Mouse (Mus musculus) midbrain, embryonic 14.5 days (tissue): Measurements from ENCODE around the gene Oaf. TPM values are rescaled to one million over a fixed set of nuclear protein-coding genes. Genes with fewer than 3 reads are reported as not detected.

Source experiments
- ATAC-seq: fragments of 200-750 bp; cut with Nextera tagmentation; 2 replicates; pipeline ENCODE4 v1.8.0; 2017; ENCODE audit warnings: moderate number of reproducible peaks, moderate library complexity; ENCODE audit not compliant: low FRiP score, low TSS enrichment
- DNase-seq: peaks from one replicate; pipeline ENCODE4 v3.0.0-alpha.2; 2015
- H3K27ac ChIP-seq: fragments of 300-500 bp; sonication (generic); replicated peaks from 2 replicates; pipeline ENCODE4 v1.5.1; 2014; ENCODE audit warnings: mild to moderate bottlenecking, low read depth, low read length, moderate library complexity
- H3K27me3 ChIP-seq: fragments of 300-500 bp; sonication (generic); 2 replicates; pipeline ENCODE4 v1.6.1; 2014; ENCODE audit warnings: low read length, control low read depth, mixed read lengths; ENCODE audit not compliant: control insufficient read depth, insufficient read depth
- H3K36me3 ChIP-seq: fragments of 300-500 bp; sonication (generic); 2 replicates; pipeline ENCODE4 v1.6.1; 2014; ENCODE audit warnings: low read length, control low read depth; ENCODE audit not compliant: control insufficient read depth, insufficient read depth
- H3K4me1 ChIP-seq: fragments of 300-500 bp; sonication (generic); 2 replicates; pipeline ENCODE4 v1.6.1; 2014; ENCODE audit warnings: mild to moderate bottlenecking, antibody characterized with exemption, low read length, control low read depth; ENCODE audit not compliant: control insufficient read depth, insufficient read depth
- H3K4me2 ChIP-seq: fragments of 300-500 bp; sonication (generic); 2 replicates; pipeline ENCODE4 v1.6.1; 2014; ENCODE audit warnings: mild to moderate bottlenecking, low read length, moderate library complexity
- H3K4me3 ChIP-seq: fragments of 300-500 bp; sonication (generic); replicated peaks from 2 replicates; pipeline ENCODE4 v1.5.1; 2014; ENCODE audit warnings: low read depth, low read length
- H3K9ac ChIP-seq: fragments of 300-500 bp; sonication (generic); replicated peaks from 2 replicates; pipeline ENCODE4 v1.6.1; 2014; ENCODE audit warnings: mild to moderate bottlenecking, low read length, moderate library complexity
- H3K9me3 ChIP-seq: fragments of 300-500 bp; sonication (generic); 2 replicates; pipeline ENCODE4 v1.6.1; 2016; ENCODE audit warnings: low read length, control low read depth, mixed read lengths; ENCODE audit not compliant: control insufficient read depth
- WGBS: fragments of 180-500 bp; shearing (Covaris S2); extraction: QIAGEN DNeasy Blood & Tissue Kit; methylation state at CpG from one replicate; pipeline ENCODE4 v1.1.7; 2014; 5-methylcytosine and 5-hydroxymethylcytosine counted together
- polyA plus RNA-seq: library from polyadenylated mRNA; unstranded; fragments of >200 nt; fragmentation: Nextera tagmentation; extraction: Ambion mirVana; gene quantifications from 2 replicates; pipeline ENCODE4 v1.2.1, GENCODE M21; 2014

The Oaf gene
- polyA plus RNA-seq, 1 experiment from 2014 or later, result 7.9 TPM

DNA sequence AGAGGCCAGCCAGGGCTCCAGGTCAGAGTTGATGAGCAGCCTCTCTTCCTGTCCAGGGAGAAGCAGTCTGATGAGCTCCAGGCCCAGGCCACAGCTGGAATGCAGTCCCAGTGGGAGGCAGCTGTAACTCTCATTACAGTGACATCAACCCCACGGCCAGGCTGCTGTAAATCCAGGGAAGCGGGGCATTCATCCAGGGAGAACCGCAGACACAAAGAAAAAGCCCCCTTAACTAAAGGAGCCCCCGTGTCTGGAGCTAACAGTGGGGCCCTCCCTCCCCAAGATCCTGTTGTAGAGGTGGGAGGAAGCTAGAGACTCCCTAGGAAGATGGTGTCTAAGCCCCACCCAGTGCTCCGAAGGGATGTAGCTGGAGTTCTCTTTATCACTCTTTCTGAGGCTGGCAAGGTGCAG, 13.6 kb upstream of the Oaf start:
- DNase-seq (no peak), ATAC-seq (no peak)
- WGBS, result 20% methylated on average over 5 of the region's 5 CpGs
- no peak overlapping the region for H3K4me3 ChIP-seq
- H3K9me3 ChIP-seq, result no peaks in the 10 kb centered on the region
- peaks cover 5% of the 10 kb centered on the region; the same call in 1 of the 2 replicates for H3K4me1 ChIP-seq
- no peaks in the 10 kb centered on the region for H3K27me3 ChIP-seq
- no peak overlapping the region for H3K27ac ChIP-seq
- no peaks in the 10 kb centered on the region for H3K36me3 ChIP-seq
- H3K4me2 ChIP-seq, result no peak overlapping the region
- no peak overlapping the region for H3K9ac ChIP-seq

DNA sequence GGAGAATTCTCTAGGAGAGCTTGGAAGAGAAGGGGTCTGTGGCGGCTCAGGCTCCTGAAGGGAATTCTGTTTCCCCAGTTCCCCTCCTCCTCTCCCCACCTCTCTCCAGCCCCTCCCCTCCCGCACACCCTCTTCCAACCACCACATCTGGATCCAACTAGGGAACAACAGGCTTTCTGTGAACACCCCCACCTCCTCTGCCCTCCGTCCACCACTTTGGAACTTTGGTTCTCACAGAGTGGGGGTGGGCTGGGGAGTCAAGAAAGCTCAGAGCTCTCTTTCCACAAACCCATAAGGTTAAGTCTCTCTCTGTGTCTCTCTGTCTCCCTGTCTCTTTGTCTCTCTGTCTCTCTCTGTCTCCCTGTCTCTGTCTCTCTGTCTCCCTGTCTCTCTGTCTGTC, 13.1 kb upstream of the Oaf start:
- WGBS, result 54% methylated on average over 3 of the region's 3 CpGs
- Histone ChIP-seq H3K4me1 (peaks cover 5% of the 10 kb centered on the region; the same call in 1 of the 2 replicates), H3K36me3 (no peaks in the 10 kb centered on the region), H3K4me3 (no peak overlapping the region), H3K9ac (no peak overlapping the region), H3K27me3 (no peaks in the 10 kb centered on the region), H3K27ac (no peak overlapping the region), H3K9me3 (no peaks in the 10 kb centered on the region), H3K4me2 (no peak overlapping the region)
- DNase-seq, result no peak
- ATAC-seq, result no peak

DNA sequence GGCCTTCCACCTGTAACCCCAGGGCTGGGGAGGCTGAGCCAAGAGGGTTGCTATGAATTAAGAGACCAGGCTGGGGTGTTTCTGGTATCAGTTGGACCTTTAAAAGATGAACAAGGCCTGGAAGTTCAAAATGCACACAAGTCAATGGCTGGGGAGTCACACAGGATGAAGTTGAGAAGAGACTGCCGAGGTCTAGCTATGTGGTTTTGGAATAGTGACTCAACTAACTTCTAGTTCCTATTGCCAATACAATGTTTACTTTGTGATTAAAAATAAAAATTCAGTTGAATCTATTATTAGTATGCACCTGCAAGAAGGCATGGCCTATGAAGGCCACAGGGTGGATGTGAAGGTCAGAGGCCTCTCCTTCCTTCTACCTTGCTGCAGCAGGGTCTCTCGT, 12.1 kb upstream of the Oaf start:
- WGBS, result 82% methylated on average over 2 of the region's 2 CpGs
- H3K4me3 ChIP-seq, result no peak overlapping the region
- H3K27me3 ChIP-seq, result no peaks in the 10 kb centered on the region
- H3K9ac ChIP-seq, result no peak overlapping the region
- H3K9me3 ChIP-seq, result no peaks in the 10 kb centered on the region
- DNase-seq (no peak), ATAC-seq (no peak)
- H3K36me3 ChIP-seq, result no peaks in the 10 kb centered on the region
- H3K4me1 ChIP-seq, result peaks cover 5% of the 10 kb centered on the region; the same call in 1 of the 2 replicates
- H3K27ac ChIP-seq, result no peak overlapping the region
- no peak overlapping the region for H3K4me2 ChIP-seq

DNA sequence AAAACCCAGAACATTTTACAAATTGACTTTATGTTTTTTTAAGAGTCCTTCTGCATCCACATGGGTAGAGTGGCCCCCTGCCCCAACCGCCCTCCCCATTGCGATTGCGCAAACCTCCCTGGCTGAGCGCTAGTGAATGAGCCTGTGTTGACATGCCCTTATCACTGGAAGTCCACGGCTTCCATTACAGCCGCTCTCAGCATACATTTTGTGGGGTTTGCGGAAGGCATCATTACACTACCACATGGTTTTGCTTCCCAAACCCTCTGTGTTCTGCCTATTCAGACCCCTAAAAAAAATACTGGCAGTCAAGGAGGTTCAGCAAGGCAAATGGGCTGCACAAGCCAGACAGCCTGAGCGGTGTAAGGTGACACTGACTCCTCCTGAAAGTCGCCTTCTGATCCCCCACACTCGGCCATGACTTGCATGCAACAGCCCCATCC, 7.0 kb upstream of the Oaf start:
- no peak for ATAC-seq
- Histone ChIP-seq H3K36me3 (no peaks in the 10 kb centered on the region), H3K4me3 (no peak overlapping the region), H3K27me3 (no peaks in the 10 kb centered on the region), H3K9me3 (no peaks in the 10 kb centered on the region), H3K27ac (no peak overlapping the region), H3K4me2 (no peak overlapping the region), H3K4me1 (no peaks in the 10 kb centered on the region), H3K9ac (no peak overlapping the region)
- WGBS, result 52% methylated on average over 10 of the region's 10 CpGs
- no peak for DNase-seq

- Histone ChIP-seq H3K4me2 (no peak overlapping the region), H3K27me3 (no peaks in the 10 kb centered on the region), H3K4me1 (no peaks in the 10 kb centered on the region), H3K27ac (no peak overlapping the region), H3K9me3 (no peaks in the 10 kb centered on the region), H3K36me3 (no peaks in the 10 kb centered on the region), H3K9ac (no peak overlapping the region), H3K4me3 (no peak overlapping the region)
- WGBS, result 84% methylated on average over 7 of the region's 7 CpGs
- DNase-seq (no peak), ATAC-seq (no peak)
Observed at GRCm38 (mm10) chr9:43245801-43246570, 6.3 kb upstream of the Oaf start.

DNA sequence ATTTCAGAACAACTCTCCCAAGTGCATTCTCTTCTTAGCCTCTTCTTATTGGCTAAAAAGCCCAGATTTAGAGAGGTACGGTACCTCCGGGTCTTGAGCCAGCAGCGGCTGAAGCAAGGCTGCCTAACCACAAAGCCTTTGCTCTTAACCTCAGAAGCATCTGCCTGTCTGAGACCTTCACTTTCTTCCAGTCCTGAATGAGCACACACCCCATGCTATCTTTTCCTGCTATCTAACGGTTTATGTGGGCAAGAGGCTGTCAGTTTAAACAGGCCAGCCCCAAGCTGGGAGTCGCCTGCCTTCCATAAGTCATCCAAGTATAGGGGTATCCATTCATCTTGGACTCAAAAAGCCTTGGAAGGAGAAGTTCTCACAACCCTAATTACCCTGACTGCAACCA, 2.7 kb upstream of the Oaf start:
- H3K4me1 ChIP-seq, result peaks cover 12% of the 10 kb centered on the region; the same call in 1 of the 2 replicates
- no peak overlapping the region for H3K9ac ChIP-seq
- DNase-seq, result no peak
- WGBS, result 90% methylated on average over 5 of the region's 5 CpGs
- no peaks in the 10 kb centered on the region for H3K9me3 ChIP-seq
- H3K4me2 ChIP-seq, result no peak overlapping the region
- no peak for ATAC-seq
- H3K27ac ChIP-seq, result no peak overlapping the region
- H3K36me3 ChIP-seq, result no peaks in the 10 kb centered on the region
- H3K27me3 ChIP-seq, result peaks cover 30% of the 10 kb centered on the region
- H3K4me3 ChIP-seq, result no peak overlapping the region

DNA sequence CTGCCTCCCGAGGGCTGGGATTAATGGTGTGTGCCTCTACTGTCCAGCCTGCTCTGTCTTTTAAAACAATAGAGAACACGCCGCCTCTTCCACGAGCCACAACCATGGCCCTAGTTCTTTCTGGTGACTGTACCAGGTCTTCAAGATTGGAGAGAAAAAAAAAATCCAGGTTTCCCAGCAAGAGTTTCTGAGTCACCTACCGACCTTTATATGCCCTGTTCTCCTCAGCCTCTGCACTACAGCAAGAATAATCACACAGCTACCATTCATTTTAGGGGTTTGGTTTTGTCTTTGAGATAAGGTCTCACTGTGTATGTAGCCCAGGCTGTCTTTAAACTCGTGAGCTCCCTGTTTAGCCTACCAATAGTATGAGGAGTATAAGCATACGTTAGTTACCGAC, 2.3 kb upstream of the Oaf start:
- ATAC-seq (no peak), DNase-seq (no peak)
- H3K9ac ChIP-seq, result no peak overlapping the region
- H3K4me2 ChIP-seq, result no peak overlapping the region
- no peaks in the 10 kb centered on the region for H3K9me3 ChIP-seq
- peaks cover 35% of the 10 kb centered on the region for H3K27me3 ChIP-seq
- H3K36me3 ChIP-seq, result no peaks in the 10 kb centered on the region
- H3K4me3 ChIP-seq, result no peak overlapping the region
- no peak overlapping the region for H3K27ac ChIP-seq
- H3K4me1 ChIP-seq, result peaks cover 12% of the 10 kb centered on the region; the same call in 1 of the 2 replicates
- 90% methylated on average over 8 of the region's 8 CpGs for WGBS

- no peak overlapping the region for H3K27ac ChIP-seq
- DNase-seq, result no peak
- no peak for ATAC-seq
Observed at GRCm38 (mm10) chr9:43241291-43241690, 1.6 kb upstream of the Oaf start.

DNA sequence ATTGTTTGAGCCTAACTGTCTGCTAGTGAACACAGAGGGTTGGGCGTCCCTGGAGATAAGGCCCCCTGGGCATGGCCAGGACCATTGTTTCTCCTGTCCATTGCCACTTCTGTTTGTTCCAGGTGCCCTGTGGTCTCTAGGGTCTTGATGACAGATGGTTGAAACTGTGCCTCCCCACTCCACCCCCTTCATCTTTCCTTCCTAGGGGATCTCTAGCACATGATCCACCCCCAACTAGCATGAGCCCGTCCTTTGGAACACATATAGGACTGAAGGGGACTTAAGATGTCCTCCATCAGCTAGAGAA, 836 bp upstream of the Oaf start:
- no peak overlapping the region for H3K4me3 ChIP-seq
- ATAC-seq, result no peak
- peaks cover 12% of the 10 kb centered on the region; the same call in 1 of the 2 replicates for H3K4me1 ChIP-seq
- peak overlapping the region; percentile 71 for H3K4me2 ChIP-seq
- DNase-seq, result no peak
- peak overlapping the region; percentile 43; the same call in 1 of the 2 replicates for H3K9ac ChIP-seq
- H3K27ac ChIP-seq, result no peak overlapping the region
- H3K27me3 ChIP-seq, result peaks cover 35% of the 10 kb centered on the region
- H3K36me3 ChIP-seq, result no peaks in the 10 kb centered on the region
- no peaks in the 10 kb centered on the region for H3K9me3 ChIP-seq
- 52% methylated on average over 2 of the region's 2 CpGs for WGBS

More at GRCm38 (mm10) chr9:43241291-43241690, 1.6 kb upstream of the Oaf start:
- WGBS, result 67% methylated on average over 4 of the region's 4 CpGs
- no peak overlapping the region for H3K4me3 ChIP-seq
- peaks cover 12% of the 10 kb centered on the region; the same call in 1 of the 2 replicates for H3K4me1 ChIP-seq
- no peak overlapping the region for H3K4me2 ChIP-seq
- no peaks in the 10 kb centered on the region for H3K9me3 ChIP-seq
- no peak overlapping the region for H3K9ac ChIP-seq
- peaks cover 35% of the 10 kb centered on the region for H3K27me3 ChIP-seq
- no peaks in the 10 kb centered on the region for H3K36me3 ChIP-seq
